Mouse (Mus musculus) CH12.LX (cell line): ENCODE data around the gene Scn8a.

Experiments used
- CTCF ChIP-seq, 2 experiments: IDR thresholded peaks in 1 of 2; conservative IDR thresholded peaks in 1 of 2; 2 replicates each; pipeline ENCODE4 v1.5.1; 2011 to 2012; ENCODE audit warnings: low read depth in 2 of 2, low read length in 2 of 2, improper control_type of control experiment in 1 of 2, inconsistent platforms in 1 of 2, mild to moderate bottlenecking in 1 of 2, moderate library complexity in 1 of 2
- MAFK ChIP-seq: IDR thresholded peaks from 2 replicates; pipeline ENCODE4 v1.6.1; 2011; ENCODE audit warnings: low read length, improper control_type of control experiment; ENCODE audit not compliant: insufficient replicate concordance

- no peak for TF ChIP-seq MAFK
- no peak for TF ChIP-seq CTCF (conservative IDR thresholded peaks at IDR 0.05 in 1 of 2, IDR thresholded peaks at IDR 0.05 in 1 of 2; ENCODE audit: low read depth in 2 of 2, low read length in 2 of 2)
Observed at GRCm38 (mm10) chr15:100860856-100861255, 8.8 kb upstream of the Scn8a start.
